Mouse (Mus musculus) left cerebral cortex, postnatal 14 days (tissue): ENCODE results near the gene Bend5. TPM values are rescaled to one million over a fixed set of nuclear protein-coding genes. Genes with fewer than 3 reads are reported as not detected.
A peak's percentile ranks its signal among the peaks of the same experiment; 100 is the strongest.

ENCODE experiments used
- DNase-seq, 2 experiments: peaks; one replicate each; pipeline ENCODE4 v3.0.0; 2021 to 2022; ENCODE audit warnings: low spot score in 2 of 2, mixed read lengths in 1 of 2
- intact Hi-C: fragments of 180-260 bp; cut with DNase I; formaldehyde crosslinking; loops from one replicate; pipeline ENCODE4 v1.15.1; 2025
- total RNA-seq, 2 experiments: library from RNA; stranded (reverse); gene quantifications; 2 replicates each; pipeline ENCODE4 v1.2.3; 2021

Gene Bend5
- total RNA-seq, 2 experiments from 2014 or later, result 19.1 to 19.3 TPM

DNA sequence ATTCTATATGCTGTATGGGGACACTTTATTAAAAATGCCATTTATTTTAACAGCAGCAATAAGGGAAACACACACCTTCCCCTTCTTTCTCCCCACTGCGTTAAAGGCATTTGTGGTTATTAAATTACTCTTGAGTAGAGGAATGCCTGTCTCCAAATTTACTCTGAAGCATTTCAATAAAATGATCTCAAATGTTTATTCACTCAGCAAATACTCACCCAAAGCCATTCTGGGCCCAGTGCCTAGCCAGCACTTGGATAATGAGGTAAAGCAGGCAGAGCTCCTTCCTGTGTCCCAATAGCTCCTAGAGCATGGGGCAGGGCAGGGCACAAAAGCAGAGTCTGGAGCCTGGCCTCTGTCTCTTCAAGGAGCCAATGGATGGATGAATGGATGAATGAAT, 58.2 kb downstream of the Bend5 start:
- intact Hi-C loops, result no loop called here

DNA sequence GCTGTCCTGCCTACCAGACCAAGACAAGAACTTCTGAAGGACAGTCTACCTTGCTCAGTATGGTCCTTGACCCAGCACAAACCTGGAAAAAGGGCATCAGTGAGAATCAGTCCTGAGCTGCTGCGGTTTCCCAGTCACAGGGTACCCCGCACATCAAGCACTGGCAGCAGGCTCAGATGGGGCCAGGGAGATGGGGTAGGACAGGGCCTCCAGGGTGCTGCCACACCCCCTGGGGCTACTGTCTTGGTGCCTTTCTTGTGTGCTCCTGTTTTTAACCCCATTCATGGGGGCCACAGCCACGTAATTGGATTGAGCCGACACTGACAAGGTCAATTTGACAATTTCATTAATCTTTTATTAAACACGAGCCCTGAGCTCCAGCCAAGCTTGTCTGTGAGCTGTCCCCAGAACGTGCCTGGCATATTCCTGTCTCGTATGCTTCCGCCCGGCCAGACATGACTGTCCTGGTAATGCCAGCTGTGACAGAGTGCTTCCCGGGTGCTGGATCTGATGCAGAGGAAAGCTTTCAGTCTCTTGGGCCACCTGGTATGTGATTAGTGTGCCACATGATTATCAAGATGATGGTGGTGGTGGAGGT, 60.7 kb downstream of the Bend5 start:
- intact Hi-C loops, result no loop called here
- no peak for DNase-seq

More for the DNA sequence above, 58.2 kb downstream of the Bend5 start:
- DNase-seq, result no peak

DNA sequence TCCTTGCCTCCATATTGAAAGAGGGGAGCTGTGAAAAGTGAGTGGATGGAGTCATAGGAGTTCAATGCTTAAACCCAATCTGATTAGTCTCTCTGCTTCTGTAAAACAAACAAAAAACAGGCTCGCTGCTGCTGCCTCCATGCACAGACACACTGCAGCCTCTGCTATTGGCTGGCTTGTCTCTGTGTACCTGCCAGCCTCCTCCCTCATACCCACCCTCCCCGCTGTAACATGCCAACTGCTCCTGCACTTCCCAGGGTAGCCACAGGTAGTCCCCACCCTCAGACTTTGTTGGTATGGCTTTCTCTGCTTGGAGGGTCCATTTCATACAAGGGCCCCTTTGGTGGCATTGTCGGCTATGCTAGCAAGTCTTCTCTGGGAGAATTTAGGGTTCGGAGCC, 62.7 kb downstream of the Bend5 start:
- intact Hi-C loops, result no loop called here
- DNase-seq, result no peak

DNA sequence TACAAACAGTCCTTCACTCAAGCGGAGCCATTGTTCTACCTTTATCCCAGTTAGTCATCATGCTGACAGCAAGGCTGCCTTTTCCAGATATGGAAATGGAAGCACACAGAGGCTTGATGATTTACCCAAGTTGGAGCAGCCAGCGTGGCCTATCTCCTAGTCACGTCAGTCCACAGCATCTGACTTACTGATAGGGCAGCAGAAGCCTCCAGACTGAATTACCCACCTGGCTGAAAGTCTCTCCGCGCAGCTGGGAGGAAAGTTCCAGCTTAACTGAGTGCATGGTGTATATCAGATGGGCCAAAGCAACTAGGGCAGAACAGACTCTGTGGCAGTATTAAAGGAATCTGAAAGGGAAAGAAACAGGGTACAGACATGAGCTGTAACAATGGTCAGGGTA, 68.7 kb downstream of the Bend5 start:
- DNase-seq, result no peak
- intact Hi-C loops, result no loop called here

DNA sequence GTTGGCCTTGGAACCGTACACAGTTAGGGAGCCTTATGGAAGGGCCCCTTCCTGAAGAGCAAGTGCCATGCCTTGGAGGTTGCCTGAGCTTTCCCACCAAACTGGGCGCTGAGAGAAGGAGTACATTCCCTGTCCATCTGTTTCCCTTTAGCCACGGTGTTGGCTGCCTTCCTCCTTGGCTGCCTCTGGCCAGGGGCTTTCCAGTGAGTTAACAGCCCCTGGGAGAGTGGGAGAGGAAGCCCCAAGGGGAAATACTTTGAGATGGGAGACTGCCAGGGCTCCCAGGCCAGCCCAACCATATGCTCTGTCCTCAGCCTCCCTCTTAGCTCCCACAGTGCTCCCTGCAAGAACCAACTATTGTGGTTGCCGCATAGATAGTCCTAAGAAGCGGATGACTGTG, 70.4 kb downstream of the Bend5 start:
- intact Hi-C loops, result no loop called here
- DNase-seq, result no peak

DNA sequence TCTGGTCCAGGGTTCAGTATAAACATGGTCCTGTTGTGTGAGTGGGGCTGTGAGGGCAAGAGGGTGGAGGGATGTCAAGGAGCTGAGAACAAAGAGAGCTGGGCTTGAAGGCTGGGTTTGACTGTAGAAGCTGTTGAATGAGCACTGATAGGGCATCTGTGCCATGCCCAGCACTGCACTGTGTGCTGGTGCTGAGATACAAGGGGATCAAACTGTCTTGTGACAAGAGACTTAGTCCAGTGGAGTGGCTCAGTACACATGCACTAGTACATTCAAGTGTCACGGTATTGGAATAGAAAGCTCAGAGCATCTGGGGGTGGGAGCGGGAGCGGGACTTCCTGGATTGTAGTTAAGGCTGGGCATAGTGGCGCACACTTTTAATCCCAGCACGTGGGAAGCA, 71.4 kb downstream of the Bend5 start:
- DNase-seq, result no peak
- intact Hi-C loops, result no loop called here

DNA sequence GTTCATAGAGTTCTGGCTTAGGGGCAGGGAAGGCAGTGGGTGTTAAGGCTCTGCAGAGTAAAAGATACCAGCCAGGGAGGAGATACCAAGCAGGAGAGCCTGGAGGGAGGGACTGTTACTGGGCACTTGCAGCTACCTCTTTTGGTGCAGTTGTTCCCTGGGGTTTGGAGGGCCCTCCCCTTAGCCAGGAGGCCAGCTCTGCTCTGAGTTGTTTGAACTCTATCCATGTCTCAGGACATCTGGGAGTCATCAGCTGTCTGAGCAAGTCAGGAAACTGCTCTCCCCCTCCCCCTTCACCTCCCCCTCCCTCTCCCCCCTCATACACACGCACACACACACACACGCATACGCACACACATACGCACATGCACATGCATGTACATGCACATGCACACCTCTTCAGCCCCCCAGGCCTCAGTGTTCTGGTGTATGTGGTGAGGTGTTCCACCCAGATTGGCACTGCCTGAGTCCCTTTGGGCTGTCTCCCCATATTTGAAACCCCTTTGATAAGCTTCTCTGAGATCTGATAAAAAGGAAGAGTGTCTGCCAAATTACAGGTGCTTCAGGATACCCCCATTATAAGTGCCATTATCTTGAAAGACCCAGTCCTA, 72.5 kb downstream of the Bend5 start:
- DNase-seq, result no peak
- intact Hi-C loops, result no loop called here

DNA sequence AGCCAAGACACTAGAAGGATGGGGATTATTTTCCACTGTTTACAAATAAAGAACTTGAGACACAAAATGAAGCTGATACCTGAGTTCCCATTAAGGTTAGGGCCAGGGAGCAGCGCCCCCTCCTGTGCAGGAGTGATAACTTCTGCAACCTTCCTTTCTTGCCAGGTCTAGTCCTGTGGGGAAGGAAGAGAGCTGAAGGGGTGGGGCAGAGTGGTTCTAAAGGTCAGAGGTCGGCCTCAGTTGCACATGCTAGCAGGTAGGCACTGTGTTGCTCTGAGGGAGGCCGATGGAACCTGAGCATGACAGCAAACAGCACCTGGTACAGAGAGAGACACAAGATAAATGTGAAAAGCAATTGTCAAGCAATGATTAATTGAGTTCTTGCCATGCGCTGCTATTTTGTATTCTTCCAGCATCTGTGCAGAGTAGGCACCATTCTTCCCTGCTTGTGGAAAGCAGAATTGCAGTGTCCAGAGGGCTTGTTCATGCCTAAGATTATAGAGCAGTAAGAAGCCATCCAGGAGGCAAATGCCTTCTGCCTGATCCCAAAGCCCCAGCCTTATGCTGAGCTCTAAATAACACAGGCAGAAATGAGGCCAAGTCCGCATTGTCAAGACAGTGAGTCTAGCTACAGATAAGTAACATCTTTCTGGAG, 79.1 kb downstream of the Bend5 start:
- no peak for DNase-seq
- intact Hi-C loops, result no loop called here

DNA sequence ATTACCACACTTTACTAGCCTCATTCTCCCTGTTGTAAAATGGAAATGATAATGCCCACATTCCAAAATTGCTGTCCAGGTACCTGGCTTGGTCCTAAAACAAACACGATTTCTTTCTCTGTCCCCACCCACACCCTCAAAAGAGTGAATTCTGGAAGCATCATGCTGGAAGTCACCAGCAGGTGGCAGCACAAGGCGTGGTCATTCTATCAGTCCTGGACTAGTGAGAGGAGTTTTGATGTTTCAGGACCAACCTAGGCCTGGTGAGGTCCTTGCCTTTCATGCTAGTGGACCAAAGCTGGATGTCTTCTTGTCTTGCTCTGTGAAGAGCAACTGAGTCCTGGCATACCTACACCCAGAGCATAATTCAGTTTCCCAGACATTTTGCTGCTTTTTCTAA, 81.1 kb downstream of the Bend5 start:
- intact Hi-C loops, result loop anchor here (2.0 to 5.0 kb wide), 2 partner anchors 131 to 169 kb away; no protein-coding TSS in a partner anchor
- peak; percentile 72 to 83 for DNase-seq

DNA sequence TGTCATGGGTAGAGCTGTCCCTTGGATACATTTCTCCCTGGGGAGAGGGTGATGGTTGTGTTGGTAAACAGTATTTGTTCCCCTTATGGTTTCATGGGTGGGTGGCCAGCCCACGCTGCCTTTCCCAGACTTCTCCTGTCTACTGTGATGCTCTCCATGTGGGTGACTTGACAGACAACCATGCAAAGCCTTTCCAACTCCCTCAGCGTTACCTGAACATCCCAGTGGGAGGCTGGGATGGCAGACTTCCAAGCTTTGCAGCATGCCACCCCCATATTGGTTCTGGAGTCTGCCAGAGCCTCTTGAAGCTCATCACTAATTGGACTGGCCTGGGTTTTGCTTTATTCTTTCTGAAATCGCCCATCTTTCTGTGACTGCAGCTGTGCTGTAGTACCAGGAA, 83.9 kb downstream of the Bend5 start:
- DNase-seq, result peak; percentile 69 to 83
- intact Hi-C loops, result loop anchor here (5.0 kb wide), 1 partner anchor 171 kb away; no protein-coding TSS in a partner anchor

DNA sequence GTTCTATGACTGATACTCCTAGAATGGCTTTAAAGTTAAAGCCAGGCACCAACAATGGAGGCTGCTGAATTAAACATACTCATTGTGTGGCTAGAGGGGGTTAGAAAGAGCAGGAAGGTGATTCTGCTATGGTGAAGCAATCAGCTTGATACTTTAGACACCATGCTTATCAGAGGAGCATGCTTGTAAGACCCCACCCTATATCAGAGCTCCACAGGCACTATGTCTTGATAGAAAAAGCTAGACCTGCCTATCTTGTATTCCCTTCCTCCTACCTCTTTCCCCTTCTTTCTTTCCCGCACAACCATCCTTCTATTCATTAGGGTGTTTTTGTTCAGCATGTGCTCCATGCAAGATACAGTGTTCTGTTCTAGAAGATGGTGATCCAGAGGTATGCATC, 86.6 kb downstream of the Bend5 start:
- intact Hi-C loops, result no loop called here
- DNase-seq, result no peak

DNA sequence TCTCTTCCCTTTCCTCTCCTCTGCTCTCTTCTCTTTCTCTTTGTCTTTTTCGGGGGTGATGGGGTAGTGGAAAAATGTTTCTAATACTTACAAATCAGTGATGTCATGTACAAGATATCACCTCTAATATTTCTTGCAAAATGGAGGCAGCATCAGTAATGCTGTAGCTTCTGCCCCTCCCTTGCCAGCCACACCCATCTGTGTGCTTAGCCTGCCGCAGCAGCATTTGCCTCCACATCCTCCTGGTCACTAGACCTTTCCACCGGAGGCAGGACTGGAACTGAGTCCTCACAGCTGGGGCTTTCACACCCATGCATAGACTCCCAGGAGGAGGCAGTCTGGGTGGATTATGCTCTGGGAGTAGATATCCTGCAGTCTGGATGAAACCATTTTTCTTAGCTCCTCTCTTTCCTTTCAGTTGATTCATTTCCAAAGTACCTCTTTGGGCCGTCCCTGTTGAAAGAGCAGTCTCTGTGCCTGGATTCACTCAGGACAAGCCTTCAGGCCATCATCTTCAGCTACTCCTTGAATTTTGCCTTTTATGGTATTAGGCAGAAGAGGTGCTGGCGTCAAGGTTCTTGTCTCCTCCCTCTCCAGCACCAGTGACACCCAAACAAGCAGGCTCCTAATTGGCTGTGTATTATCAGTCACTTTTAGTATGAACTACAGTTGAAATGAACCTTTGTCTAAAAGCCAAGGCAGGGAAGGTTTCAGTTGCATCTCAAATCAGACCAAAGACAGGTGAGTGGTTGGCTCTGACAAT, 88.3 kb downstream of the Bend5 start:
- intact Hi-C loops, result no loop called here
- no peak for DNase-seq

DNA sequence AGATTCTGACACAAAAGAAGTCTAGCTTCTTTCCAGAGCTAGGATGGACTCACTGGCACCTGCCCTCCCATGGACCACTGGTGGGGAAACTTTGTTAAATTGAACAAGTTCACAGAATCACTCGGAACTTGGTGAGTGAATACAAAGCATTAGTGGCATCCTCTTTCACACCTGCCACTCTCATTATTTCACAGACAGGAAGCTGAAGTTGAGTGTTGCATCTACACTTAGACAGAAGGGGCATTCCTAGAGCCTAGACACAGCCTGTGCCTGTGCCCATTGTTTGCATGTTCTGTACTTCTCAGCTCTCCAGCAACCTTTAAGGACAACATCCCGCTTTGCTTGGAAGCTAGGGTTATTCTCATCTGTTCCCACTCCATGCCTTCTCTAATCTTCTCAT, 90.1 kb downstream of the Bend5 start:
- intact Hi-C loops, result no loop called here
- DNase-seq, result no peak
